Mouse (Mus musculus) kidney, adult 2 months (tissue): Measurements from ENCODE around the gene Mrps34.

Source experiments
- CTCF ChIP-seq: fragments of 200-500 bp; conservative IDR thresholded peaks from 2 replicates; pipeline ENCODE4 v1.5.1; 2011; ENCODE audit warnings: low read depth, mild to moderate bottlenecking, control low read depth, low read length, moderate library complexity, mixed read lengths; ENCODE audit not compliant: insufficient read depth, insufficient read length
- POLR2A ChIP-seq: fragments of 200-500 bp; IDR thresholded peaks from one replicate; pipeline ENCODE4 v1.6.1; 2011; ENCODE audit warnings: low read depth, low read length, control low read depth

DNA sequence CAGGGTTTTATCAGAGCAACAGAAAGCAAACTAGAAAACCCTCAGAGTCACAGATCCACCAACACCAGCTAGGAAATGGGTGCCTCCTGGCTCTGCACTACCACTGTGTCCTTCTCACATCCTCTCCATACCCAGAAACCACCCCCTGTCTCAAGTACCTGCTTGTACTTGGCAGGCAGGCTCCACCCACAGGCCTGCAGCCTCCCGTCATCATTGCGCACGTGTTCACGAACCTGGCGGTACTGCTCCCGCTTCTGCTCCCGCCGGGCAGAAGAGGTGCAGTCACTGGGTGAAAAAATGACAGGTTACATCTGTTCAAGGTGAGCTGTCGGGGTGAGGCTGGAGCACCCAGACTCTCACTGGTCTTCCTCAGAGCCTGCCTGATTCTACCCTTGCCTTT lies 8.9 kb downstream of the Mrps34 start:
- TF ChIP-seq POLR2A (no peak), CTCF (no peak)
